Mouse (Mus musculus): Measurements from ENCODE around the gene Cntnap1. TPM values are rescaled to one million over a fixed set of nuclear protein-coding genes. Genes with fewer than 3 reads are reported as not detected.

Gene Cntnap1
- polyA plus RNA-seq, 2 experiments, result 0.56 to 1.5 TPM

DNA sequence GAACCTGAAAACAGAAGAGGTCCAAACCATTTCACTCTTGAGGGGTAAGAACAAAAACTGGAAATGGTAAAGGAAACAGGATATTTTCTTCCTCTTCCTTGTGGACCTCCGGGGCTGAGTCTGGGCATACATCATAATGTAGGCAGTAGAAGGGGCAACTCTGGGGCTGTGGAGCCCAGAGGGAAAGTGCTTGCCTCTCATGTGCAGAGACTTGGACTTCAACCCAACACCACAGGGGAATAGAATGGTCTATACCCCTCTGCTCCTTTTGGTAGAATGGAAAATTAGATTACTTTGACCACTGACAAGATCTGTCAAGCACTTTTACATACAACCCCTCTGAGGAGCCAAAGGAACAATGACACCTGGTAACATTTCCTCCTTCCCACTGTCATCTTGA is 24.8 kb downstream of the Cntnap1 start:
- Histone ChIP-seq H3K27me3 (ENCODE audit: control insufficient read depth, insufficient read depth, low read length) (no peaks in the 10 kb centered on the region), H3K4me1 (ENCODE audit: control insufficient read depth, insufficient read depth, low read length) (peaks cover 7% of the 10 kb centered on the region), H3K9me3 (ENCODE audit: control insufficient read depth, low read length) (no peaks in the 10 kb centered on the region), H3K36me3 (ENCODE audit: control insufficient read depth, insufficient read depth, low read length) (peaks cover 63% of the 10 kb centered on the region), H3K4me3 (replicated peaks; ENCODE audit: low read length) (no peak overlapping the region), H3K4me2 (replicated peaks; ENCODE audit: low read depth, low read length, severe bottlenecking) (no peak overlapping the region), H3K9ac (ENCODE audit: low read depth, low read length, severe bottlenecking) (no peak overlapping the region), H3K27ac (replicated peaks; ENCODE audit: low read depth, low read length) (no peak overlapping the region)
- 67% methylated on average over 1 of the region's 1 CpGs for WGBS
- DNase-seq (ENCODE audit: low spot score) (no peak), ATAC-seq (ENCODE audit: low FRiP score, low read depth) (no peak)
- TF ChIP-seq POLR2A (IDR thresholded peaks at IDR 0.05; ENCODE audit: borderline replicate concordance, extremely low read depth, insufficient read depth, insufficient read length), result no peak

DNA sequence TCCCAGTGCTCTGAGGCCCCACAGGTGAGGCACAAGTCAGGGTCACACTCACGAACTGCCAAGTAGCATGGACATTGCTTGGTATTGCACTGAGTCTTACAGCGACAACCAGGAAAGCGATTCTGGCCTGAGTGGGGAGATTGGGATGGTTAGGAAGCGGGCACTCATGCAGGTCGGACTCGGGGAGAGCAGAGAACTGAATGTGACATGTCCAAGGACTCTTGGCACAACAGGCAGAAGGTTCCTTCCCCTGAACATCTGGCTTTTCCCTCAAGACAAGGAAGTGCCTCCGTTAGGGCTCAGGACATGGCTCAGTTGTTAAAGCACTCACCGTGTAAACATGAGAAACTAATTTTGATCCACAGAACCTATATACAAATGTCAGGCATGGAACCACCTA is 25.2 kb downstream of the Cntnap1 start:
- WGBS, result 79% methylated on average over 8 of the region's 8 CpGs
- no peaks in the 10 kb centered on the region for H3K9me3 ChIP-seq (ENCODE audit: control insufficient read depth, low read length)
- H3K4me1 ChIP-seq (ENCODE audit: control insufficient read depth, insufficient read depth, low read length), result 0 out of 2 replicates have a peak, but pooled peaks cover 4% of the 10 kb centered on the region
- H3K4me3 ChIP-seq (replicated peaks; ENCODE audit: low read length), result no peak overlapping the region
- no peak overlapping the region for H3K9ac ChIP-seq (ENCODE audit: low read depth, low read length, severe bottlenecking)
- no peaks in the 10 kb centered on the region for H3K27me3 ChIP-seq (ENCODE audit: control insufficient read depth, insufficient read depth, low read length)
- H3K27ac ChIP-seq (replicated peaks; ENCODE audit: low read depth, low read length), result no peak overlapping the region
- DNase-seq (ENCODE audit: low spot score), result no peak
- no peak for ATAC-seq (ENCODE audit: low FRiP score, low read depth)
- peaks cover 68% of the 10 kb centered on the region for H3K36me3 ChIP-seq (ENCODE audit: control insufficient read depth, insufficient read depth, low read length)
- no peak for TF ChIP-seq POLR2A (IDR thresholded peaks at IDR 0.05; ENCODE audit: borderline replicate concordance, extremely low read depth, insufficient read depth, insufficient read length)
- no peak overlapping the region for H3K4me2 ChIP-seq (replicated peaks; ENCODE audit: low read depth, low read length, severe bottlenecking)

DNA sequence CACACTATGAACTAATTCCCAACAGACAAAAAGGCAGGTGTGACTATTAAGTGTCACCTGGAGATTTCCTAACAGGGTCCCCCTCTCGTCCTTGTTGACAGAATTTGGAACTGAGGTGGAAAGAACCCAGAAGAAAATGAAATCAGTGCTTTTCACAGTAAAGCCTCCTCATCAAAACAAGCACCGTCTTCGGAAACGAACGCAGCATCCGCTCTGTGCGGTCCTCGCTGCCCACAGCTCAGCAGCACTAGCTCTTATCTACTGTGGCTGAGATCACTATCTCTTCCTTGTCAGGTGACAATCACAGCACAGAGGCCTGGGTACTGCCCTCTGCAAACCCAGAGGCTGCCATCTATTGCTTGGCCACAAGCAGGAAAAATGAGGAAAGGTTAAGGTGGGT is 25.9 kb downstream of the Cntnap1 start:
- no peak overlapping the region for H3K9ac ChIP-seq (ENCODE audit: low read depth, low read length, severe bottlenecking)
- H3K4me1 ChIP-seq (ENCODE audit: control insufficient read depth, insufficient read depth, low read length), result no peaks in the 10 kb centered on the region
- H3K4me3 ChIP-seq (replicated peaks; ENCODE audit: low read length), result no peak overlapping the region
- H3K36me3 ChIP-seq (ENCODE audit: control insufficient read depth, insufficient read depth, low read length), result peaks cover 74% of the 10 kb centered on the region
- DNase-seq (ENCODE audit: low spot score), result no peak
- no peaks in the 10 kb centered on the region for H3K9me3 ChIP-seq (ENCODE audit: control insufficient read depth, low read length)
- ATAC-seq (ENCODE audit: low FRiP score, low read depth), result no peak
- no peak overlapping the region for H3K4me2 ChIP-seq (replicated peaks; ENCODE audit: low read depth, low read length, severe bottlenecking)
- WGBS, result 95% methylated on average over 8 of the region's 8 CpGs
- no peaks in the 10 kb centered on the region for H3K27me3 ChIP-seq (ENCODE audit: control insufficient read depth, insufficient read depth, low read length)
- H3K27ac ChIP-seq (replicated peaks; ENCODE audit: low read depth, low read length), result no peak overlapping the region
- no peak for TF ChIP-seq POLR2A (IDR thresholded peaks at IDR 0.05; ENCODE audit: borderline replicate concordance, extremely low read depth, insufficient read depth, insufficient read length)

DNA sequence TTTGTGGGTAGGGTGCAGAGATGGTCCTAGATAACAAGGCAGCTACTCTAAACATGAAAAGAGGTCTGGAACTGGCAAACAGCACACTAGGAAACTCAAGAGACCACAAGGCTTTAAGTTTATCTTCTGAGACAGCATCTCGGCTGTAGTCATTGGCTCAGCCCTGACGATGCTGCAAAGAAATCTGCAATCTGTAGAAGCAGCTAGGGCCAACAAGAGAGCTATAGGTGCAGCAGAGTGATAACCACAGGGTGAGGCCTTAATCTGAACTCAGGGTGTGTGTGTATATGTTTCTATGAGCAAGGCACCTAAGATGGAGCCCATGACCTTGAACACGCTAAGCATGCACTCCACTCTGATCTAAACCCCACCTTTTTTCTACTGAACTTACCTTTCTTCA is 29.2 kb downstream of the Cntnap1 start:
- H3K4me1 ChIP-seq (ENCODE audit: control insufficient read depth, insufficient read depth, low read length), result no peaks in the 10 kb centered on the region
- WGBS, result 93% methylated on average over 3 of the region's 3 CpGs
- no peak overlapping the region for H3K27ac ChIP-seq (replicated peaks; ENCODE audit: low read depth, low read length)
- ATAC-seq (ENCODE audit: low FRiP score, low read depth), result no peak
- no peak for DNase-seq (ENCODE audit: low spot score)
- no peak overlapping the region for H3K9ac ChIP-seq (ENCODE audit: low read depth, low read length, severe bottlenecking)
- H3K4me3 ChIP-seq (replicated peaks; ENCODE audit: low read length), result no peak overlapping the region
- peaks cover 75% of the 10 kb centered on the region for H3K36me3 ChIP-seq (ENCODE audit: control insufficient read depth, insufficient read depth, low read length)
- no peak for TF ChIP-seq POLR2A (IDR thresholded peaks at IDR 0.05; ENCODE audit: borderline replicate concordance, extremely low read depth, insufficient read depth, insufficient read length)
- no peaks in the 10 kb centered on the region for H3K27me3 ChIP-seq (ENCODE audit: control insufficient read depth, insufficient read depth, low read length)
- no peaks in the 10 kb centered on the region for H3K9me3 ChIP-seq (ENCODE audit: control insufficient read depth, low read length)
- H3K4me2 ChIP-seq (replicated peaks; ENCODE audit: low read depth, low read length, severe bottlenecking), result no peak overlapping the region

DNA sequence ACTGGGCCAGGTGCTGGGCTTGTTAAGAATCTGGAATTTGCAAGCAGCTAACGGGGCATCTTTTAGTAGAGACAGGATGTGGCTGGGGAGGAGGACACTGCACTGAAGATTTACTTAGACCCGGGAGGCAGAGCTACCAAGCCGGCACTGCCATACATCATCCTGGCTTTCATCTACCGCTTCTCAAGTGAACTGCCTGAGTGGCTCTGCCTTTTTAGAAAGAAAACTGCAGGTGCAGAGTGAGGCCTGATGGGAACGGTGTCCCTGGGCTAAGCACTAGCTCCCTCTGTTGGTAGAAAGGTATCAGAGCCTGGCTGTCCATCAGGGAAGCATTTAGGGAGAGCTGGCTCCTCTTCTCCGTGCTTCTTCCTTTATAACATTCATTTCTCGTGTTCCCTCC is 30.7 kb downstream of the Cntnap1 start:
- Histone ChIP-seq H3K36me3 (ENCODE audit: control insufficient read depth, insufficient read depth, low read length) (peaks cover 71% of the 10 kb centered on the region), H3K27me3 (ENCODE audit: control insufficient read depth, insufficient read depth, low read length) (no peaks in the 10 kb centered on the region), H3K4me2 (replicated peaks; ENCODE audit: low read depth, low read length, severe bottlenecking) (no peak overlapping the region), H3K4me1 (ENCODE audit: control insufficient read depth, insufficient read depth, low read length) (no peaks in the 10 kb centered on the region), H3K4me3 (replicated peaks; ENCODE audit: low read length) (no peak overlapping the region), H3K9me3 (ENCODE audit: control insufficient read depth, low read length) (no peaks in the 10 kb centered on the region), H3K9ac (ENCODE audit: low read depth, low read length, severe bottlenecking) (no peak overlapping the region), H3K27ac (replicated peaks; ENCODE audit: low read depth, low read length) (no peak overlapping the region)
- ATAC-seq (ENCODE audit: low FRiP score, low read depth) (no peak), DNase-seq (ENCODE audit: low spot score) (peak; percentile 42)
- no peak for TF ChIP-seq POLR2A (IDR thresholded peaks at IDR 0.05; ENCODE audit: borderline replicate concordance, extremely low read depth, insufficient read depth, insufficient read length)
- 28% methylated on average over 7 of the region's 7 CpGs for WGBS

DNA sequence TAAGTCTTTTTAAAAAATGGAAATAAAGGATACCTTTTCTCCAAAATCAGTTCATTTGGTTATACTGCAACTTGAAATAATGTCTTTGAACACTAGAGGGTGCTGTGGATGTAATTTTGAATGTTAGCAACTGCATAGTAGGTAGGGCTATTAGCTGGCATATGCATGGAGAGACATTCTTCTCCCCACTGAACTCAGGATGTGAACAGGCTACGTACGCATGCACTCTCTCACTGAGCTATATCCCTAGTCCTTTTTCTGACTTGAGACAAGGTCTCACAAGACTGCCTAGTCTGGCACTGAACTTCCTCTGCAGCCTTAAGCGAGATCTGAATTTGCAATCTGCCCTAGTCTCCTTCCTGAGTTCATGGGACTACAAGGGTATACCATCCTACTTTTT is 41.6 kb downstream of the Cntnap1 start:
- WGBS, result 42% methylated on average over 3 of the region's 3 CpGs
- H3K27me3 ChIP-seq (ENCODE audit: control insufficient read depth, insufficient read depth, low read length), result no peaks in the 10 kb centered on the region
- peaks cover 70% of the 10 kb centered on the region for H3K36me3 ChIP-seq (ENCODE audit: control insufficient read depth, insufficient read depth, low read length)
- H3K27ac ChIP-seq (replicated peaks; ENCODE audit: low read depth, low read length), result no peak overlapping the region
- H3K4me1 ChIP-seq (ENCODE audit: control insufficient read depth, insufficient read depth, low read length), result no peaks in the 10 kb centered on the region
- H3K4me2 ChIP-seq (replicated peaks; ENCODE audit: low read depth, low read length, severe bottlenecking), result no peak overlapping the region
- H3K9ac ChIP-seq (ENCODE audit: low read depth, low read length, severe bottlenecking), result no peak overlapping the region
- no peak for TF ChIP-seq POLR2A (IDR thresholded peaks at IDR 0.05; ENCODE audit: borderline replicate concordance, extremely low read depth, insufficient read depth, insufficient read length)
- H3K4me3 ChIP-seq (replicated peaks; ENCODE audit: low read length), result no peak overlapping the region
- DNase-seq (ENCODE audit: low spot score) (peak; percentile 87), ATAC-seq (ENCODE audit: low FRiP score, low read depth) (no peak)
- H3K9me3 ChIP-seq (ENCODE audit: control insufficient read depth, low read length), result no peaks in the 10 kb centered on the region

All from limb, embryonic 14.5 days (tissue).